In genomic region chr14:29443091-29444026, GRCm38 (mm10) we compare ENCODE assay signal across 9 mouse cellular contexts.
DNase-seq lines count a peak whose midpoint lies in the region; ATAC-seq and TF ChIP-seq lines count a peak whose summit lies in the region.
"Had no signal": no experiment of that assay in that cellular context is flagged by ENCODE, and none has a peak within 500 bp of the region (broad histone marks: within the 10 kb centered on the region; RNA-seq: fewer than 3 reads in every experiment).

No protein-coding gene starts in this region.

- no peak overlapping the region for H3K27ac ChIP-seq in heart, adult 2 months
- H3K27ac ChIP-seq in heart, embryonic 12.5 days (ENCODE audit: poor library complexity, severe bottlenecking): no peak overlapping the region
- H3K27ac ChIP-seq in embryonic facial prominence, embryonic 11.5 days (replicated peaks; ENCODE audit: low read depth, low read length): peak overlapping the region; percentile 53
- H3K27ac ChIP-seq in midbrain, embryonic 13.5 days: peak overlapping the region; percentile 44; the same call in 1 of the 2 replicates
- H3K27ac ChIP-seq in testis, adult 2 months (ENCODE audit: control insufficient read depth, insufficient read depth, low read depth, low read length): no peak overlapping the region
- H3K27ac ChIP-seq: macrophage had no signal

- H3K79me2 ChIP-seq in heart, adult 2 months (replicated peaks; ENCODE audit: control insufficient read depth, insufficient read depth, low read length): no peaks in the 10 kb centered on the region

- TF ChIP-seq POLR2A in heart, adult 2 months (IDR thresholded peaks at IDR 0.05; ENCODE audit: insufficient read depth, low read depth, low read length): no peak
- TF ChIP-seq POLR2A in testis, adult 2 months (IDR thresholded peaks at IDR 0.05; ENCODE audit: control insufficient read depth, low read depth, low read length): no peak

- no peak overlapping the region for H3K4me2 ChIP-seq in heart, embryonic 12.5 days
- H3K4me2 ChIP-seq in embryonic facial prominence, embryonic 11.5 days (ENCODE audit: low read depth, low read length): no peak overlapping the region
- H3K4me2 ChIP-seq in midbrain, embryonic 13.5 days (replicated peaks): no peak overlapping the region

- H3K4me1 ChIP-seq in heart, adult 2 months (ENCODE audit: control insufficient read depth, insufficient read depth, low read length): no peaks in the 10 kb centered on the region
- H3K4me1 ChIP-seq in heart, embryonic 12.5 days (replicated peaks): peaks cover 5% of the 10 kb centered on the region
- no peaks in the 10 kb centered on the region; the same call in 1 of the 2 replicates for H3K4me1 ChIP-seq in embryonic facial prominence, embryonic 11.5 days (ENCODE audit: control insufficient read depth, insufficient read depth, low read length)
- H3K4me1 ChIP-seq in midbrain, embryonic 13.5 days (replicated peaks): peaks cover 40% of the 10 kb centered on the region
- H3K4me1 ChIP-seq in testis, adult 2 months (ENCODE audit: control insufficient read depth, insufficient read depth, low read length): no peaks in the 10 kb centered on the region

- intact Hi-C loops in heart, adult 2 months (cut with DNase I): loop anchor here (2.0 to 5.0 kb wide), 3 partner anchors 319 to 1631 kb away; no protein-coding TSS in a partner anchor
- intact Hi-C loops in heart, postnatal 36 days (cut with DNase I): loop anchor here (5.0 to 10.0 kb wide), 4 partner anchors 321 to 1636 kb away; partner anchors contain the start of gene Wnt5a

- DNase-seq in heart, adult 2 months: peak; percentile 19 to 52
- peak; percentile 46 for DNase-seq in adrenal gland, postnatal 25 days
- DNase-seq in embryonic facial prominence, embryonic 11.5 days (ENCODE audit: low spot score): peak; percentile 82
- DNase-seq in heart, postnatal 36 days: peak; percentile 49 to 51
- peak; percentile 54 to 74 for DNase-seq in left cerebral cortex, adult 18-20 months (ENCODE audit: low spot score in 2 of 2)

- 32% methylated on average over 15 of the region's 15 CpGs for WGBS in heart, adult 2 months
- 31% methylated on average over 15 of the region's 15 CpGs for WGBS in heart, embryonic 12.5 days
- WGBS in embryonic facial prominence, embryonic 11.5 days: 22% methylated on average over 15 of the region's 15 CpGs
- 19% methylated on average over 15 of the region's 15 CpGs for WGBS in midbrain, embryonic 13.5 days

- H3K36me3 ChIP-seq in heart, adult 2 months (ENCODE audit: control insufficient read depth, insufficient read depth, low read length): no peaks in the 10 kb centered on the region
- no peaks in the 10 kb centered on the region for H3K36me3 ChIP-seq in heart, embryonic 12.5 days
- H3K36me3 ChIP-seq in embryonic facial prominence, embryonic 11.5 days (replicated peaks; ENCODE audit: control insufficient read depth, insufficient read depth, low read depth, low read length): no peaks in the 10 kb centered on the region
- H3K36me3 ChIP-seq in midbrain, embryonic 13.5 days: no peaks in the 10 kb centered on the region
- H3K36me3 ChIP-seq in testis, adult 2 months (ENCODE audit: control insufficient read depth, insufficient read depth, low read length): no peaks in the 10 kb centered on the region

- H3K9me3 ChIP-seq in heart, embryonic 12.5 days (replicated peaks): no peaks in the 10 kb centered on the region
- H3K9me3 ChIP-seq in embryonic facial prominence, embryonic 11.5 days (replicated peaks; ENCODE audit: control insufficient read depth, low read length): no peaks in the 10 kb centered on the region
- H3K9me3 ChIP-seq in midbrain, embryonic 13.5 days: no peaks in the 10 kb centered on the region

- peak; percentile 83 for TF ChIP-seq CTCF in heart, adult 2 months (IDR thresholded peaks at IDR 0.05)
- peak; percentile 36; the same call in 1 of the 2 replicates for TF ChIP-seq CTCF in testis, adult 2 months (IDR thresholded peaks at IDR 0.05; ENCODE audit: control insufficient read depth, insufficient read depth, insufficient replicate concordance, low read depth, low read length)

- ATAC-seq in heart, embryonic 12.5 days (ENCODE audit: insufficient number of reproducible peaks, low FRiP score): no peak
- ATAC-seq in embryonic facial prominence, embryonic 11.5 days (replicated peaks; ENCODE audit: insufficient number of reproducible peaks, low FRiP score, low TSS enrichment, low read depth): peak; percentile 47; the same call in 1 of the 2 replicates
- peak; percentile 34; the same call in 1 of the 2 replicates for ATAC-seq in midbrain, embryonic 13.5 days

- no peaks in the 10 kb centered on the region for H3K27me3 ChIP-seq in heart, adult 2 months (ENCODE audit: control insufficient read depth, insufficient read depth, low read length)
- H3K27me3 ChIP-seq in heart, embryonic 12.5 days (replicated peaks): peaks cover 3% of the 10 kb centered on the region; the same call in 1 of the 2 replicates
- no peaks in the 10 kb centered on the region for H3K27me3 ChIP-seq in embryonic facial prominence, embryonic 11.5 days (ENCODE audit: control insufficient read depth, insufficient read depth, low read length)
- no peaks in the 10 kb centered on the region for H3K27me3 ChIP-seq in midbrain, embryonic 13.5 days
- H3K27me3 ChIP-seq in testis, adult 2 months (ENCODE audit: control insufficient read depth, insufficient read depth, low read length): no peaks in the 10 kb centered on the region

- no peak overlapping the region for H3K9ac ChIP-seq in heart, adult 2 months (ENCODE audit: low read depth, low read length)
- H3K9ac ChIP-seq in heart, embryonic 12.5 days: no peak overlapping the region
- H3K9ac ChIP-seq in embryonic facial prominence, embryonic 11.5 days (replicated peaks; ENCODE audit: low read length): no peak overlapping the region
- H3K9ac ChIP-seq in midbrain, embryonic 13.5 days (replicated peaks): no peak overlapping the region

- H3K4me3 ChIP-seq in heart, adult 2 months: no peak overlapping the region
- no peak overlapping the region for H3K4me3 ChIP-seq in heart, embryonic 12.5 days
- no peak overlapping the region for H3K4me3 ChIP-seq in embryonic facial prominence, embryonic 11.5 days (ENCODE audit: low read depth, low read length)
- H3K4me3 ChIP-seq in midbrain, embryonic 13.5 days (replicated peaks): no peak overlapping the region
- H3K4me3 ChIP-seq in testis, adult 2 months (ENCODE audit: control insufficient read depth, low read depth, low read length): no peak overlapping the region

- no peak for TF ChIP-seq EP300 in heart, adult 2 months (IDR thresholded peaks at IDR 0.05; ENCODE audit: insufficient read depth, low read depth, low read length)

Comparison
In these comparisons a context has a peak if more than half of its experiments do, and no peak if none do; other contexts are left out.
1. H3K27ac ChIP-seq: peak in embryonic facial prominence, embryonic 11.5 days (single experiment) and midbrain, embryonic 13.5 days (single experiment); none in heart, adult 2 months (single experiment), heart, embryonic 12.5 days (single experiment) and testis, adult 2 months (single experiment).
2. Peak in every context shown above with its lines, with median percentiles within 50 percentile points of each other: DNase-seq.